Mouse (Mus musculus) Patski (cell line): ENCODE results near the gene C3. TPM values are rescaled to one million over a fixed set of nuclear protein-coding genes. Genes with fewer than 3 reads are reported as not detected.
A peak's percentile ranks its signal among the peaks of the same experiment; 100 is the strongest.

Experiments used
- ATAC-seq: fragments of 100-300 bp; one replicate; pipeline ENCODE4 v1.8.0; 2021
- CTCF ChIA-PET: fragments of 350-600 bp; sonication (Branson Sonifier 250); formaldehyde crosslinking; loops from one replicate; lab custom pipeline; 2022; ENCODE audit warnings: inconsistent platforms; lab: Charles Lee
- POLR2A ChIA-PET: fragments of 350-600 bp; sonication (Branson Sonifier 250); formaldehyde crosslinking; loops from one replicate; lab custom pipeline; 2022; ENCODE audit warnings: antibody characterized with exemption, inconsistent platforms; lab: Charles Lee
- DNase-seq: peaks from one replicate; pipeline ENCODE4 v3.0.0-alpha.2; 2011; ENCODE audit warnings: low read depth, low spot score
- H3K27me3 ChIP-seq: fragments of 371-371 bp; one replicate; pipeline ENCODE4 v1.5.1; 2021
- CTCF ChIP-seq: fragments of 100-300 bp; IDR thresholded peaks from one replicate; pipeline ENCODE4 v1.5.1; 2021
- in situ Hi-C: fragments of 300-500 bp; cut with MboI; formaldehyde crosslinking; loops from 3 replicates; pipeline ENCODE4 v1.11.1; 2018; ENCODE audit warnings: low pct_unique_long_range_greater_than_20kb, mixed read lengths
- polyA plus RNA-seq: library from polyadenylated mRNA; unstranded; gene quantifications from one replicate; pipeline ENCODE4 v1.2.3, GENCODE M21; 2021

Gene C3
- polyA plus RNA-seq, 1 experiment from 2014 or later = 342 TPM

DNA sequence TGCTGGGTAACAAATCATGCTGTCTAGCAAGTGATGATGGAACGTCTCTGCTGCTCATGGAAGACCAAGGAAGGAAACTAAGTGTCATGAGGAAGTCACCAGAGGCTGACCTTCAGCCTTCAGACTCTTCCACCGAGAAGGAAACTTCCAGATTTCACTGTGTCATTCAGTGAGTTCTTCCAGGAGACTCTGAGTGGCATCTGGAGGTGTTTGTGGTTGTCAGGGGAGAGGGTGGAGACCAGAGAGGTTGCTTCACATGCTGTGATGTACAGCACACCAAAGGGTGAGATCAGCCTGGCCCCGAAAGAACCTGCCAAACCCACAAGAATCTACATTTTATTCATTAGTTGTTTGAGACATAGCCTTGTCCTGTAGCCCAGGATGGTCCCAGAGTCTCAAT is 45.1 kb downstream of the C3 start:
- H3K27me3 ChIP-seq = peaks cover 21% of the 10 kb centered on the region
- POLR2A ChIA-PET = no interaction called here
- in situ Hi-C loops = no loop called here
- ATAC-seq = no peak
- no peak for DNase-seq
- CTCF ChIA-PET = no interaction called here
- TF ChIP-seq CTCF = no peak

DNA sequence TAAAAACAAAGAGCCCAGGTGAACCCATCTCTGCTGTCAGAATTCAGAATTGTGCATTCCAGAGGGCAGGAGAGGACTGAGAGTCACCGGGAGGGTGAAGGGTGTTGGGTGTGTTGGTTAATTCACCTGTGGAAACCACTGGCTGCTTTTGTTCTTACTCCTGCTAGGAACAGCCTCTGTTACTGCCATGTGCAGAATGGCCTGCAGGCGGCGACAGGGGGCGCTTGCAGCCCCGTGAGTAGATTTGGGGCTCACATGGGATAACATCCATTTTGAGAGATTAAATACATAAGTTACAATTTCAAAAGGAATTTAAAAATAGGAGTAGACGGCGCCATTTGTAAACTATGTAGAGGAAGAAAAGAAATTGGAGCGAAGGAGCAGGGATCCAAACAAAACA is 47.6 kb downstream of the C3 start:
- TF ChIP-seq CTCF = peak; percentile 81
- DNase-seq (no peak), ATAC-seq (no peak)
- CTCF ChIA-PET = no interaction called here
- peaks cover 18% of the 10 kb centered on the region for H3K27me3 ChIP-seq
- in situ Hi-C loops = no loop called here
- POLR2A ChIA-PET = no interaction called here

DNA sequence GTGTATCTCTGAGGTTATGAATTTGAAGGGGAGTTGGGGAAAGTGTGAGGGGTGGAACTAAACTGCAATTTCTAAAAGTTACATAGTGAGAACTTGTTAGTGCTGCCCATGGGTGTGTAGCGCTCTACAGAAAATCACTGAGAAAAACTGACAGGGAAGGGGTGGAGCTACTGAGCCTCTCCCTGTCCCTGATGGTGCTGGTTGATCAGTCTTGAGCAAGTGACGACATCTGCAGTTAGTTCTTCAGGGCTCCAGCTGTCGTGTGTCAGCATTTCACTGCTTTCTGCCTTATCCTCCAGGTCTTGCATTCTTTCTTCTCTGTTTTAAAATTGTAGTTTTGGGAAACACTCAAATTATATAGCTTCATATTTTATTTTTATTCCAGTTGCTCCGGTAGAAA is 54.6 kb downstream of the C3 start:
- in situ Hi-C loops = no loop called here
- no peak for TF ChIP-seq CTCF
- H3K27me3 ChIP-seq = peaks cover 3% of the 10 kb centered on the region
- CTCF ChIA-PET = no interaction called here
- ATAC-seq (no peak), DNase-seq (no peak)
- POLR2A ChIA-PET = no interaction called here

DNA sequence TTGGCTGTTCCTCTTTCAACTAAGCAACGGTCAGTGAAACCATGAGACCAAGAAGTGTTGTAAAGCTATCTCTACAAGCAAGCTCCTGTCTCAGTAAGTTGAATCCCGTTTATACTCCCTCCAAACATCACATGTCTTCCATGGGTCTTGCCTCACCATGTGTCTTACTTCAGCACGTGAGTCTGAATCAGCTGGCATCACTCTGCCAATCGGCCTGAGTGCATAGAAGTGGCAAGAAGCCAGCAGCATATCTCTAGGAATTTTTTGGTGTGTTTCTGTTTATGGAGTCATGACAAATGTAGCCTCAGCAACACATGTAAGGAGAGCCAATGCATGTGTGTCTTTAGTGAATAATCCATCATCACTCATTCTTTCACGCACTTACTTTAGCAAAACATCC is 55.6 kb downstream of the C3 start:
- in situ Hi-C loops = no loop called here
- CTCF ChIA-PET = no interaction called here
- peaks cover 3% of the 10 kb centered on the region for H3K27me3 ChIP-seq
- POLR2A ChIA-PET = no interaction called here
- ATAC-seq = no peak
- TF ChIP-seq CTCF = no peak
- DNase-seq = no peak

DNA sequence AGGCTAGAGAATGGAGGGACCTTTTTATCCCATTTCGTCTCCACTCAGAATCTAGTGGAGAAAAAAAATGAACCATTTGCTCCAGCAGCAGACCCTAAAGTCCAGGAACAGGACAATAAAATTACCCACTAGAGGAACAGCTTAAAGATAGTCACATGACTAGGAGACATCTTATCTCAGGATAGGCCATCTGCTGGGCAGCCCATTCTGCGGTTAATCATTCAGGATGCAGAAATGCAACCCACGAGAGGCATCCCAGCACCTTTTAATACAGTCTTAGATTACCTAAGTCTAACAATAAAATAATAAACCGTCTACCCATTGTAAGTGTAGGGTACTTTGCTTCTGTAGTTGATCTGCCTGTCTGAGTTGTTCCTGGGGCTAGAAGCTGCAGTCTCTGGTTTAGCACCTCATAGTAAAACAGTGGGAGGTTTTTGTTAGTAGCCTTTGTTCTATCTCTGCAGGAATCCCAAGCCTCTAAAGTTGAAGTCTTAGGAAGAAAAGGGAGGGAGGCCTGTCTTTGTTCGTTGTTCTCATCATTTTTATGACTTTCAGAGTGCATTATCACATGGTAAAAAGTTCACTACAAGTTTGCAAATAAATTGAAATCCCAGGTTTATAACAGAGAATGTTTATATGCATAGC is 57.2 kb downstream of the C3 start:
- no peak for ATAC-seq
- no peak for TF ChIP-seq CTCF
- ChIA-PET POLR2A (no interaction called here), CTCF (no interaction called here)
- no peaks in the 10 kb centered on the region for H3K27me3 ChIP-seq
- DNase-seq = no peak
- in situ Hi-C loops = no loop called here

DNA sequence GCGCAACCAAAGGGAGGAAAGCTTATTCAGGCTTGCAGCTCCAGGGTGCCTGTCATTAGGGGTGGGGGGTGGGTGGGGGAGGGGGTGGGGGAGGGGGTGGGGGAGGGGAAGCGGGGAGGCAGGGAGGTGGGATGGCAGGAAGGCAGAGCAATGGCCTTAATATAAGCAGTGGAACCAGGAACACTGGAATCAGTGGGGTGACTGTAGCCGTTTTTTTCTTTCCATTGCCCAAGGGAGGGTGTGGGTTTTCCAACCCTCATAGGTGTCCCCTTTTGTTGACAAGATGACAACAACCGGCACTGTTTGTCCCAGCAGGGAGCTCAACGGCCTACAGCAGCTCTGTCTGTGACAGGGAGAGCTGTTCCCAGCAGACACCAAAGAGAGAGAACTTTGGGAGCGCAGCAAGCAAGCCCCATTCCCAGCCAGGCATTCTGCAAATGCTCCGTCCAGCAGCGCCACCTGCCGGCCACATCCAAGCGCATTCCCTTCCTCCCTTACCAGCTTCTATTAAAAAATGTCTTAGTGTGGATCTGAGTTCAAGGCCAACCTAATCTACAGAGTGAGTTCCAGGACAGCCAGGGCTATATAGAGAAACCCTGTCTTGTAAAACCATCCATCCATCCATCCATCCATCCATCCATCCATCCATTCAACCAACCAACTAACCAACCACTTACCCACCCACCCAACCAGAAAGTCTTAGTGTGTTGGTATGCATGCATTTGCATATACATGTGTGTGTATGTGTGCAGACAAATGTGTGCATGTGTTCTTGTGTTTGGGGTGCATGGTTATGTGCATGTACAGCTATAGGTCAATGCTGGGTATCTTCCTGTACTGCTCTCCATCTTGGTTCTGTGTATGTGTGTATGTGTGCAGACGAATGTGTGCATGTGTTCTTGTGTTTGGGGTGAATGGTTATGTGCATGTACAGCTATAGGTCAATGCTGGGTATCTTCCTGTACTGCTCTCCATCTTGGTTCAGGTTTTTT is 60.8 kb downstream of the C3 start:
- ChIA-PET CTCF (interaction anchor here (0.7 to 2.2 kb wide), 5 partner anchors 12 to 166 kb away, joined by 3 to 7 read pairs (median 3); no protein-coding TSS in a partner anchor), POLR2A (interaction anchor here (0.9 kb wide), 1 partner anchor 170 kb away, joined by 3 read pairs; the partner anchor contains the start of gene Alkbh7)
- ATAC-seq (peak; percentile 57), DNase-seq (peak; percentile 10)
- peaks cover 2% of the 10 kb centered on the region for H3K27me3 ChIP-seq
- in situ Hi-C loops = loop anchor here (5.0 kb wide), 2 partner anchors 70 to 170 kb away; partner anchors contain the start of gene Alkbh7
- TF ChIP-seq CTCF = peak; percentile 92

Other genes starting within 250 kb of the C3 start
- not detected for gene Acer1, start 246.0 kb downstream of the C3 start, polyA plus RNA-seq
- gene Clpp, start 237.8 kb downstream of the C3 start, polyA plus RNA-seq = 113 TPM
- 47.7 TPM for gene Alkbh7, start 230.8 kb downstream of the C3 start, polyA plus RNA-seq
- 1.7 TPM for gene Pspn, start 228.1 kb downstream of the C3 start, polyA plus RNA-seq
- gene Gtf2f1, start 216.8 kb downstream of the C3 start, polyA plus RNA-seq = 104 TPM
- not detected for gene Gm17949, start 216.7 kb downstream of the C3 start, polyA plus RNA-seq
- 80.4 TPM for gene Khsrp, start 196.6 kb downstream of the C3 start, polyA plus RNA-seq
- gene Slc25a41, start 186.5 kb downstream of the C3 start, polyA plus RNA-seq = not detected
- 31.4 TPM for gene Crb3, start 169.0 kb downstream of the C3 start, polyA plus RNA-seq
- 111 TPM for gene Slc25a23, start 168.3 kb downstream of the C3 start, polyA plus RNA-seq
- gene Dennd1c, start 149.6 kb downstream of the C3 start, polyA plus RNA-seq = 2.7 TPM
- 0.10 TPM for gene Tubb4a, start 140.4 kb downstream of the C3 start, polyA plus RNA-seq
- gene Tnfsf9, start 122.8 kb downstream of the C3 start, polyA plus RNA-seq = 3.4 TPM
- gene Cd70, start 78.4 kb downstream of the C3 start, polyA plus RNA-seq = not detected
- not detected for gene Tnfsf14, start 34.0 kb downstream of the C3 start, polyA plus RNA-seq
- 61.7 TPM for gene Gpr108, start 20.3 kb upstream of the C3 start, polyA plus RNA-seq
- gene Trip10, start 21.3 kb upstream of the C3 start, polyA plus RNA-seq = 157 TPM
- gene Vav1, start 51.0 kb upstream of the C3 start, polyA plus RNA-seq = not detected
- not detected for gene Adgre1, start 130.6 kb upstream of the C3 start, polyA plus RNA-seq